Mouse (Mus musculus): ENCODE data around the gene Fzd10. TPM values are rescaled to one million over a fixed set of nuclear protein-coding genes. Genes with fewer than 3 reads are reported as not detected.

Fzd10 gene
- polyA plus RNA-seq, 1 experiment: 23.6 TPM

GRCm38 (mm10) chr5:128579047-128579650 lies 21.5 kb upstream of the Fzd10 start:
- DNase-seq (ENCODE audit: low read depth): no peak

GRCm38 (mm10) chr5:128580931-128581330 lies 19.7 kb upstream of the Fzd10 start:
- TF ChIP-seq CTCF (IDR thresholded peaks at IDR 0.05; ENCODE audit: borderline replicate concordance, extremely low read depth, insufficient read depth, insufficient read length): no peak
- no peak for TF ChIP-seq POLR2A (IDR thresholded peaks at IDR 0.05; ENCODE audit: borderline replicate concordance, extremely low read depth, insufficient read depth, insufficient read length, poor library complexity, severe bottlenecking)
- no peak for DNase-seq (ENCODE audit: low read depth)

More at GRCm38 (mm10) chr5:128579047-128579650, 21.5 kb upstream of the Fzd10 start:
- TF ChIP-seq CTCF (IDR thresholded peaks at IDR 0.05; ENCODE audit: borderline replicate concordance, extremely low read depth, insufficient read depth, insufficient read length) (no peak), POLR2A (IDR thresholded peaks at IDR 0.05; ENCODE audit: borderline replicate concordance, extremely low read depth, insufficient read depth, insufficient read length, poor library complexity, severe bottlenecking) (no peak)

GRCm38 (mm10) chr5:128581516-128581921 lies 19.1 kb upstream of the Fzd10 start:
- no peak for DNase-seq (ENCODE audit: low read depth)
- no peak for TF ChIP-seq CTCF (IDR thresholded peaks at IDR 0.05; ENCODE audit: borderline replicate concordance, extremely low read depth, insufficient read depth, insufficient read length)

GRCm38 (mm10) chr5:128589231-128589630 lies 11.4 kb upstream of the Fzd10 start:
- no peak for DNase-seq (ENCODE audit: low read depth)
- TF ChIP-seq POLR2A (IDR thresholded peaks at IDR 0.05; ENCODE audit: borderline replicate concordance, extremely low read depth, insufficient read depth, insufficient read length, poor library complexity, severe bottlenecking) (no peak), CTCF (IDR thresholded peaks at IDR 0.05; ENCODE audit: borderline replicate concordance, extremely low read depth, insufficient read depth, insufficient read length) (no peak)

GRCm38 (mm10) chr5:128593446-128593845 lies 7.2 kb upstream of the Fzd10 start:
- DNase-seq (ENCODE audit: low read depth): no peak
- TF ChIP-seq POLR2A (IDR thresholded peaks at IDR 0.05; ENCODE audit: borderline replicate concordance, extremely low read depth, insufficient read depth, insufficient read length, poor library complexity, severe bottlenecking) (no peak), CTCF (IDR thresholded peaks at IDR 0.05; ENCODE audit: borderline replicate concordance, extremely low read depth, insufficient read depth, insufficient read length) (no peak)

GRCm38 (mm10) chr5:128596813-128597212 lies 3.8 kb upstream of the Fzd10 start:
- TF ChIP-seq CTCF (IDR thresholded peaks at IDR 0.05; ENCODE audit: borderline replicate concordance, extremely low read depth, insufficient read depth, insufficient read length): no peak
- no peak for TF ChIP-seq POLR2A (IDR thresholded peaks at IDR 0.05; ENCODE audit: borderline replicate concordance, extremely low read depth, insufficient read depth, insufficient read length, poor library complexity, severe bottlenecking)
- peak; percentile 92 for DNase-seq (ENCODE audit: low read depth)

- DNase-seq (ENCODE audit: low read depth): no peak
- TF ChIP-seq POLR2A (IDR thresholded peaks at IDR 0.05; ENCODE audit: borderline replicate concordance, extremely low read depth, insufficient read depth, insufficient read length, poor library complexity, severe bottlenecking) (no peak), CTCF (IDR thresholded peaks at IDR 0.05; ENCODE audit: borderline replicate concordance, extremely low read depth, insufficient read depth, insufficient read length) (no peak)
These were observed 3.3 kb upstream of the Fzd10 start for GRCm38 (mm10) chr5:128597381-128597780.

GRCm38 (mm10) chr5:128598191-128598720 lies 2.4 kb upstream of the Fzd10 start:
- no peak for TF ChIP-seq CTCF (IDR thresholded peaks at IDR 0.05; ENCODE audit: borderline replicate concordance, extremely low read depth, insufficient read depth, insufficient read length)
- TF ChIP-seq POLR2A (IDR thresholded peaks at IDR 0.05; ENCODE audit: borderline replicate concordance, extremely low read depth, insufficient read depth, insufficient read length, poor library complexity, severe bottlenecking): no peak
- DNase-seq (ENCODE audit: low read depth): peak; percentile 74

- no peak for TF ChIP-seq POLR2A (IDR thresholded peaks at IDR 0.05; ENCODE audit: borderline replicate concordance, extremely low read depth, insufficient read depth, insufficient read length, poor library complexity, severe bottlenecking)
- peak; percentile 48 for DNase-seq (ENCODE audit: low read depth)
These were observed 1.8 kb upstream of the Fzd10 start for GRCm38 (mm10) chr5:128598760-128599364.

GRCm38 (mm10) chr5:128599365-128600071 lies 1.1 kb upstream of the Fzd10 start:
- peak; percentile 54 for DNase-seq (ENCODE audit: low read depth)
- TF ChIP-seq CTCF (IDR thresholded peaks at IDR 0.05; ENCODE audit: borderline replicate concordance, extremely low read depth, insufficient read depth, insufficient read length): no peak
- no peak for TF ChIP-seq POLR2A (IDR thresholded peaks at IDR 0.05; ENCODE audit: borderline replicate concordance, extremely low read depth, insufficient read depth, insufficient read length, poor library complexity, severe bottlenecking)

GRCm38 (mm10) chr5:128601036-128602019 lies 684 bp downstream of the Fzd10 start:
- TF ChIP-seq POLR2A (IDR thresholded peaks at IDR 0.05; ENCODE audit: borderline replicate concordance, extremely low read depth, insufficient read depth, insufficient read length, poor library complexity, severe bottlenecking): no peak
- TF ChIP-seq CTCF (IDR thresholded peaks at IDR 0.05; ENCODE audit: borderline replicate concordance, extremely low read depth, insufficient read depth, insufficient read length): no peak
- peak; percentile 42 for DNase-seq (ENCODE audit: low read depth)
